Mouse (Mus musculus): ENCODE data around the gene Gsdma3. TPM values are rescaled to one million over a fixed set of nuclear protein-coding genes. Genes with fewer than 3 reads are reported as not detected.

Gene Gsdma3
- polyA plus RNA-seq, 1 experiment from 2014 or later: not detected

Other genes with a start within 250 kb of the Gsdma3 start
- gene Tcap, start 242.5 kb upstream of the Gsdma3 start, polyA plus RNA-seq (2015; fragmentation: Nextera tagmentation; extraction: Ambion mirVana): 154 and 158 TPM in 2 replicates
- gene Pnmt, start 239.9 kb upstream of the Gsdma3 start, polyA plus RNA-seq (2015; fragmentation: Nextera tagmentation; extraction: Ambion mirVana): 0.52 and 0.57 TPM in 2 replicates
- gene Pgap3, start 225.9 kb upstream of the Gsdma3 start, polyA plus RNA-seq (2015; fragmentation: Nextera tagmentation; extraction: Ambion mirVana): 17.0 and 19.3 TPM in 2 replicates
- 36.1 and 44.2 TPM in 2 replicates for gene Erbb2, start 213.9 kb upstream of the Gsdma3 start, polyA plus RNA-seq (2015; fragmentation: Nextera tagmentation; extraction: Ambion mirVana)
- gene Mien1, start 187.4 kb upstream of the Gsdma3 start, polyA plus RNA-seq (2015; fragmentation: Nextera tagmentation; extraction: Ambion mirVana): 98.8 and 108 TPM in 2 replicates
- 1.3 and 5.0 TPM in 2 replicates for gene Grb7, start 180.0 kb upstream of the Gsdma3 start, polyA plus RNA-seq (2015; fragmentation: Nextera tagmentation; extraction: Ambion mirVana)
- 0.05 and 0.70 TPM in 2 replicates for gene Ikzf3, start 80.3 kb upstream of the Gsdma3 start, polyA plus RNA-seq (2015; fragmentation: Nextera tagmentation; extraction: Ambion mirVana)
- gene Zpbp2, start 75.3 kb upstream of the Gsdma3 start, polyA plus RNA-seq (2015; fragmentation: Nextera tagmentation; extraction: Ambion mirVana): 0.11 and 0.43 TPM in 2 replicates
- 55.6 and 68.0 TPM in 2 replicates for gene Ormdl3, start 39.0 kb upstream of the Gsdma3 start, polyA plus RNA-seq (2015; fragmentation: Nextera tagmentation; extraction: Ambion mirVana)
- not detected in 2 replicates for gene Lrrc3c, start 28.1 kb upstream of the Gsdma3 start, polyA plus RNA-seq (2015; fragmentation: Nextera tagmentation; extraction: Ambion mirVana)
- gene Gm12355, start 699 bp upstream of the Gsdma3 start, polyA plus RNA-seq (2015; fragmentation: Nextera tagmentation; extraction: Ambion mirVana): 0.14 and 0.96 TPM in 2 replicates
- gene Gsdma2, start 20.4 kb downstream of the Gsdma3 start, polyA plus RNA-seq (2015; fragmentation: Nextera tagmentation; extraction: Ambion mirVana): not detected in 2 replicates
- gene Gsdma, start 38.0 kb downstream of the Gsdma3 start, polyA plus RNA-seq (2015; fragmentation: Nextera tagmentation; extraction: Ambion mirVana): not detected in 2 replicates
- 141 and 177 TPM in 2 replicates for gene Psmd3, start 56.2 kb downstream of the Gsdma3 start, polyA plus RNA-seq (2015; fragmentation: Nextera tagmentation; extraction: Ambion mirVana)
- gene Csf3, start 74.9 kb downstream of the Gsdma3 start, polyA plus RNA-seq (2015; fragmentation: Nextera tagmentation; extraction: Ambion mirVana): not detected in 2 replicates
- gene Med24, start 103.1 kb downstream of the Gsdma3 start, polyA plus RNA-seq (2015; fragmentation: Nextera tagmentation; extraction: Ambion mirVana): 33.5 and 43.0 TPM in 2 replicates
- 34.8 and 39.5 TPM in 2 replicates for gene Thra, start 114.3 kb downstream of the Gsdma3 start, polyA plus RNA-seq (2015; fragmentation: Nextera tagmentation; extraction: Ambion mirVana)
- gene Nr1d1, start 149.0 kb downstream of the Gsdma3 start, polyA plus RNA-seq (2015; fragmentation: Nextera tagmentation; extraction: Ambion mirVana): 7.0 and 7.5 TPM in 2 replicates
- 15.5 and 17.2 TPM in 2 replicates for gene Msl1, start 169.2 kb downstream of the Gsdma3 start, polyA plus RNA-seq (2015; fragmentation: Nextera tagmentation; extraction: Ambion mirVana)
- gene Casc3, start 178.5 kb downstream of the Gsdma3 start, polyA plus RNA-seq (2015; fragmentation: Nextera tagmentation; extraction: Ambion mirVana): 21.3 and 27.6 TPM in 2 replicates
- 0.71 and 1.5 TPM in 2 replicates for gene Rapgefl1, start 210.4 kb downstream of the Gsdma3 start, polyA plus RNA-seq (2015; fragmentation: Nextera tagmentation; extraction: Ambion mirVana)
- gene Wipf2, start 237.3 kb downstream of the Gsdma3 start, polyA plus RNA-seq (2015; fragmentation: Nextera tagmentation; extraction: Ambion mirVana): 2.2 and 2.8 TPM in 2 replicates